Mouse (Mus musculus) hindbrain, embryonic 16.5 days (tissue): ENCODE data around the gene Klf16. TPM values are rescaled to one million over a fixed set of nuclear protein-coding genes. Genes with fewer than 3 reads are reported as not detected.

Source experiments
- ATAC-seq: fragments of 200-750 bp; cut with Nextera tagmentation; 2 replicates; pipeline ENCODE4 v1.8.0; 2017; ENCODE audit warnings: moderate TSS enrichment, moderate library complexity
- H3K27ac ChIP-seq: fragments of 300-500 bp; sonication (generic); 2 replicates; pipeline ENCODE4 v1.5.1; 2014; ENCODE audit warnings: low read depth, mild to moderate bottlenecking, control low read depth, low read length, moderate library complexity
- H3K27me3 ChIP-seq: fragments of 300-500 bp; sonication (generic); replicated peaks from 2 replicates; pipeline ENCODE4 v1.6.1; 2014; ENCODE audit warnings: low read length; ENCODE audit not compliant: control insufficient read depth, insufficient read depth
- H3K36me3 ChIP-seq: fragments of 300-500 bp; sonication (generic); 2 replicates; pipeline ENCODE4 v1.6.1; 2014; ENCODE audit warnings: mild to moderate bottlenecking, low read length, moderate library complexity, mixed read lengths; ENCODE audit not compliant: control insufficient read depth, insufficient read depth
- H3K4me1 ChIP-seq: fragments of 300-500 bp; sonication (generic); 2 replicates; pipeline ENCODE4 v1.6.1; 2014; ENCODE audit warnings: low read depth, low read length; ENCODE audit not compliant: control insufficient read depth, insufficient read depth
- H3K4me2 ChIP-seq: fragments of 300-500 bp; sonication (generic); 2 replicates; pipeline ENCODE4 v1.6.1; 2014; ENCODE audit warnings: mild to moderate bottlenecking, low read length, control low read depth, moderate library complexity
- H3K4me3 ChIP-seq: fragments of 300-500 bp; sonication (generic); 2 replicates; pipeline ENCODE4 v1.5.1; 2014; ENCODE audit warnings: mild to moderate bottlenecking, low read length, control low read depth, moderate library complexity
- H3K9ac ChIP-seq: fragments of 300-500 bp; sonication (generic); 2 replicates; pipeline ENCODE4 v1.6.1; 2014; ENCODE audit warnings: low read depth, mild to moderate bottlenecking, control low read depth, low read length, moderate library complexity
- H3K9me3 ChIP-seq: fragments of 300-500 bp; sonication (generic); 2 replicates; pipeline ENCODE4 v1.6.1; 2014; ENCODE audit warnings: mild to moderate bottlenecking, low read length, moderate library complexity; ENCODE audit not compliant: control insufficient read depth
- WGBS: fragments of 180-500 bp; shearing (Covaris S2); extraction: QIAGEN DNeasy Blood & Tissue Kit; methylation state at CpG from one replicate; pipeline ENCODE4 v1.1.7; 2014; 5-methylcytosine and 5-hydroxymethylcytosine counted together
- polyA plus RNA-seq: library from polyadenylated mRNA; unstranded; fragments of >200 nt; fragmentation: Nextera tagmentation; extraction: Ambion mirVana; gene quantifications from 2 replicates; pipeline ENCODE4 v1.2.1, GENCODE M21; 2015

Klf16 gene
- polyA plus RNA-seq, 1 experiment from 2014 or later: 5.1 TPM

- peaks cover 9% of the 10 kb centered on the region for H3K36me3 ChIP-seq
- no peak for ATAC-seq
- H3K4me2 ChIP-seq: no peak overlapping the region
- H3K27me3 ChIP-seq: no peaks in the 10 kb centered on the region
- 89% methylated on average over 6 of the region's 6 CpGs for WGBS
- H3K9ac ChIP-seq: no peak overlapping the region
- H3K4me3 ChIP-seq: no peak overlapping the region
- peaks cover 11% of the 10 kb centered on the region; the same call in 1 of the 2 replicates for H3K4me1 ChIP-seq
- no peak overlapping the region for H3K27ac ChIP-seq
- no peaks in the 10 kb centered on the region for H3K9me3 ChIP-seq
Observed at GRCm38 (mm10) chr10:80553997-80554396, 23.1 kb downstream of the Klf16 start.

GRCm38 (mm10) chr10:80553575-80553974, 23.5 kb downstream of the Klf16 start:
- Histone ChIP-seq H3K4me1 (peaks cover 11% of the 10 kb centered on the region; the same call in 1 of the 2 replicates), H3K36me3 (peaks cover 9% of the 10 kb centered on the region), H3K9me3 (no peaks in the 10 kb centered on the region), H3K4me2 (no peak overlapping the region), H3K9ac (no peak overlapping the region), H3K4me3 (no peak overlapping the region), H3K27ac (no peak overlapping the region), H3K27me3 (no peaks in the 10 kb centered on the region)
- no peak for ATAC-seq
- WGBS: 90% methylated on average over 8 of the region's 8 CpGs

- no peaks in the 10 kb centered on the region for H3K27me3 ChIP-seq
- H3K9me3 ChIP-seq: no peaks in the 10 kb centered on the region
- no peak overlapping the region for H3K4me3 ChIP-seq
- WGBS: 60% methylated on average over 9 of the region's 9 CpGs
- no peak for ATAC-seq
- no peak overlapping the region for H3K4me2 ChIP-seq
- no peak overlapping the region for H3K27ac ChIP-seq
- H3K4me1 ChIP-seq: peaks cover under 1% of the 10 kb centered on the region; the same call in 1 of the 2 replicates
- H3K36me3 ChIP-seq: peaks cover 15% of the 10 kb centered on the region
- no peak overlapping the region for H3K9ac ChIP-seq
Observed at GRCm38 (mm10) chr10:80552364-80552763, 24.8 kb downstream of the Klf16 start.

- H3K27ac ChIP-seq: no peak overlapping the region
- no peak for ATAC-seq
- H3K4me2 ChIP-seq: no peak overlapping the region
- H3K9ac ChIP-seq: no peak overlapping the region
- H3K9me3 ChIP-seq: no peaks in the 10 kb centered on the region
- H3K27me3 ChIP-seq: no peaks in the 10 kb centered on the region
- no peak overlapping the region for H3K4me3 ChIP-seq
- WGBS: 90% methylated on average over 21 of the region's 21 CpGs
- H3K36me3 ChIP-seq: peaks cover 36% of the 10 kb centered on the region
- H3K4me1 ChIP-seq: no peaks in the 10 kb centered on the region
Observed at GRCm38 (mm10) chr10:80549279-80549678, 27.8 kb downstream of the Klf16 start.

GRCm38 (mm10) chr10:80548428-80549006, 28.6 kb downstream of the Klf16 start:
- no peak overlapping the region for H3K9ac ChIP-seq
- H3K4me2 ChIP-seq: no peak overlapping the region
- 74% methylated on average over 10 of the region's 10 CpGs for WGBS
- no peaks in the 10 kb centered on the region for H3K9me3 ChIP-seq
- peak; percentile 69 for ATAC-seq
- H3K36me3 ChIP-seq: peaks cover 38% of the 10 kb centered on the region
- H3K27me3 ChIP-seq: no peaks in the 10 kb centered on the region
- no peak overlapping the region for H3K27ac ChIP-seq
- H3K4me3 ChIP-seq: no peak overlapping the region
- H3K4me1 ChIP-seq: no peaks in the 10 kb centered on the region

GRCm38 (mm10) chr10:80547539-80547938, 29.6 kb downstream of the Klf16 start:
- H3K4me1 ChIP-seq: no peaks in the 10 kb centered on the region
- no peak overlapping the region for H3K4me3 ChIP-seq
- H3K27me3 ChIP-seq: no peaks in the 10 kb centered on the region
- no peaks in the 10 kb centered on the region for H3K9me3 ChIP-seq
- H3K4me2 ChIP-seq: no peak overlapping the region
- ATAC-seq: no peak
- H3K9ac ChIP-seq: no peak overlapping the region
- WGBS: 89% methylated on average over 15 of the region's 15 CpGs
- H3K27ac ChIP-seq: no peak overlapping the region
- peaks cover 47% of the 10 kb centered on the region for H3K36me3 ChIP-seq

- ATAC-seq: no peak
- Histone ChIP-seq H3K4me1 (no peaks in the 10 kb centered on the region), H3K9ac (no peak overlapping the region), H3K27me3 (no peaks in the 10 kb centered on the region), H3K27ac (no peak overlapping the region), H3K9me3 (no peaks in the 10 kb centered on the region), H3K4me3 (no peak overlapping the region), H3K4me2 (no peak overlapping the region), H3K36me3 (peaks cover 53% of the 10 kb centered on the region)
- 96% methylated on average over 4 of the region's 4 CpGs for WGBS
Observed at GRCm38 (mm10) chr10:80546945-80547344, 30.2 kb downstream of the Klf16 start.

GRCm38 (mm10) chr10:80545590-80545989, 31.5 kb downstream of the Klf16 start:
- no peaks in the 10 kb centered on the region for H3K27me3 ChIP-seq
- no peak overlapping the region for H3K27ac ChIP-seq
- H3K9ac ChIP-seq: no peak overlapping the region
- no peaks in the 10 kb centered on the region for H3K4me1 ChIP-seq
- no peaks in the 10 kb centered on the region for H3K9me3 ChIP-seq
- no peak overlapping the region for H3K4me3 ChIP-seq
- peaks cover 58% of the 10 kb centered on the region for H3K36me3 ChIP-seq
- no peak overlapping the region for H3K4me2 ChIP-seq
- WGBS: 94% methylated on average over 8 of the region's 8 CpGs
- ATAC-seq: no peak

GRCm38 (mm10) chr10:80543873-80544272, 33.2 kb downstream of the Klf16 start:
- no peak overlapping the region for H3K27ac ChIP-seq
- H3K9me3 ChIP-seq: no peaks in the 10 kb centered on the region
- ATAC-seq: no peak
- no peak overlapping the region for H3K4me3 ChIP-seq
- peaks cover 1% of the 10 kb centered on the region; the same call in 1 of the 2 replicates for H3K4me1 ChIP-seq
- H3K36me3 ChIP-seq: peaks cover 49% of the 10 kb centered on the region
- WGBS: 96% methylated on average over 14 of the region's 14 CpGs
- H3K27me3 ChIP-seq: 0 out of 2 replicates have a peak, but pooled peaks cover under 1% of the 10 kb centered on the region
- H3K4me2 ChIP-seq: no peak overlapping the region
- H3K9ac ChIP-seq: no peak overlapping the region
